Mouse (Mus musculus) stomach, embryonic 16.5 days (tissue): Measurements from ENCODE around the gene A730061H03Rik. TPM values are rescaled to one million over a fixed set of nuclear protein-coding genes. Genes with fewer than 3 reads are reported as not detected.

Experiments used
- ATAC-seq: fragments of 200-750 bp; cut with Nextera tagmentation; 2 replicates; pipeline ENCODE4 v1.8.0; 2017; ENCODE audit warnings: moderate number of reproducible peaks, moderate TSS enrichment; ENCODE audit not compliant: insufficient read depth, low FRiP score
- H3K27ac ChIP-seq: fragments of 300-500 bp; sonication (generic); 2 replicates; pipeline ENCODE4 v1.5.1; 2014; ENCODE audit warnings: low read length
- H3K27me3 ChIP-seq: fragments of 300-500 bp; sonication (generic); 2 replicates; pipeline ENCODE4 v1.6.1; 2014; ENCODE audit warnings: low read length, control low read depth, mixed read lengths; ENCODE audit not compliant: control insufficient read depth, insufficient read depth
- H3K36me3 ChIP-seq: fragments of 300-500 bp; sonication (generic); 2 replicates; pipeline ENCODE4 v1.6.1; 2014; ENCODE audit warnings: low read length; ENCODE audit not compliant: control insufficient read depth, insufficient read depth
- H3K4me1 ChIP-seq: fragments of 300-500 bp; sonication (generic); 2 replicates; pipeline ENCODE4 v1.6.1; 2014; ENCODE audit warnings: low read length, control low read depth, mixed read lengths; ENCODE audit not compliant: control insufficient read depth, insufficient read depth
- H3K4me2 ChIP-seq: fragments of 300-500 bp; sonication (generic); 2 replicates; pipeline ENCODE4 v1.6.1; 2014; ENCODE audit warnings: low read depth, low read length, mixed read lengths
- H3K4me3 ChIP-seq: fragments of 300-500 bp; sonication (generic); replicated peaks from 2 replicates; pipeline ENCODE4 v1.5.1; 2014; ENCODE audit warnings: mild to moderate bottlenecking, low read length
- H3K9ac ChIP-seq: fragments of 300-500 bp; sonication (generic); 2 replicates; pipeline ENCODE4 v1.6.1; 2014; ENCODE audit warnings: low read length
- H3K9me3 ChIP-seq: fragments of 300-500 bp; sonication (generic); replicated peaks from 2 replicates; pipeline ENCODE4 v1.6.1; 2016; ENCODE audit warnings: low read length, control low read depth; ENCODE audit not compliant: control insufficient read depth
- WGBS: fragments of 180-500 bp; shearing (Covaris S2); extraction: QIAGEN DNeasy Blood & Tissue Kit; methylation state at CpG from one replicate; pipeline ENCODE4 v1.1.7; 2014; 5-methylcytosine and 5-hydroxymethylcytosine counted together
- polyA plus RNA-seq: library from polyadenylated mRNA; unstranded; fragments of >200 nt; fragmentation: Nextera tagmentation; extraction: Ambion mirVana; gene quantifications from 2 replicates; pipeline ENCODE4 v1.2.1, GENCODE M21; 2015

Gene A730061H03Rik
- polyA plus RNA-seq, 1 experiment from 2014 or later: 1.2 TPM

DNA sequence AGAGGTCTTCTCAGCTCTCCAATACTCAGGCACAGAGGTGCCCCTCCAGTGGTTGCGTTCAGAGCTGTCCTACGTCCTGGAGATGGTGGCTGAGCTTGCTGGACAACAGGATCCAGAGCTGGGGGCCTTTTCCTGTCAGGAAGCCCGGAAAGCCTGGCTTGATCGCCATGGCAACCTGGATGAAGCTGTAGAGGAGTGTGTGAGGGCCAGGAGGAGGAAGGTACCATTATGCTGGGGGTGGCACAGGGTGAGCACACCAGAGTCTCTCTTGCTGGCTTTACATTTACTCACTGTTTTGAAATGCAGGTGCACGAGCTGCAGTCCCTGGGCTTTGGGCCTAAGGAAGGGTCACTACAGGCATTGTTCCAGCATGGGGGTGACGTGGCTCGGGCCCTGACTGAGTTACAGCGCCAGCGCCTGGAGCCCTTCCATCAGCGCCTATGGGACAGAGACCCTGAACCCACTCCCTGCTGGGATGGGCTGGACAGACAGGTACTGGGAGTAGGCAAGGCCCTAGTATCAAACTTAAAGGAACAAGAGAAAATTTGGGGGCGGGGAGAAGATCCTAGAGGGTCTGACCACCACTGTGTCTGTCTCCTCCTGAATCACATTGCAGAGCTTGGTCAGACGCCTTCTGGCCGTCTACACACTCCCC, 36.0 kb upstream of the A730061H03Rik start:
- no peak overlapping the region for H3K9ac ChIP-seq
- H3K36me3 ChIP-seq: peaks cover 24% of the 10 kb centered on the region
- no peak for ATAC-seq
- H3K27me3 ChIP-seq: no peaks in the 10 kb centered on the region
- no peak overlapping the region for H3K4me3 ChIP-seq
- H3K27ac ChIP-seq: no peak overlapping the region
- H3K9me3 ChIP-seq: no peaks in the 10 kb centered on the region
- WGBS: 78% methylated on average over 13 of the region's 13 CpGs
- peaks cover 14% of the 10 kb centered on the region for H3K4me1 ChIP-seq
- no peak overlapping the region for H3K4me2 ChIP-seq

DNA sequence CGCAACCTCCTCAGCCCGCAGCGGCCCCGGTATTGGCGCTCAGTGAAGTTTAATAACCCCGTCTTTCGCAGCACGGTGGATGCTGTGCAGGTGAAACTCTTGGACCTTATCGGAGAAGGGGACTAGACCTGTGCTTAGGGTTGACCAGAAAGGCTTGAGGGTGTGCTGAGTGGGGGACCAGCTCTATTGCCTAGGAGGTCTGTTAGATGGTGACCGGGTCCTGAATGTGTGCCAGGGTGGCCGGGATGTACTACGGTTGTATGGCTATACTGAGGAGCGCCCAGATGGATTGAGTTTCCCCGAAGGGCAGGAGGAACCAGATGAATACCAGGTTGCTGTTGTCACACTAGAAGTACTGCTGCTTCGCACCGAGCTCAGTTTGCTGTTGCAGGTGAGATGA, 32.0 kb upstream of the A730061H03Rik start:
- WGBS: 2% methylated on average over 16 of the region's 16 CpGs
- no peak for ATAC-seq

GRCm38 (mm10) chr14:55591331-55591891, 31.2 kb upstream of the A730061H03Rik start, which contains the start of gene Rnf31:
TSS of gene Rnf31 (plus strand) at chr14:55591708.
- no peaks in the 10 kb centered on the region for H3K9me3 ChIP-seq
- peak within 1 kb of the TSS; percentile 86 for H3K9ac ChIP-seq
- peak within 1 kb of the TSS; percentile 94 for H3K4me3 ChIP-seq
- H3K4me2 ChIP-seq: peak within 1 kb of the TSS; percentile 92
- no peaks in the 10 kb centered on the region for H3K27me3 ChIP-seq
- ATAC-seq: peak; percentile 90
- H3K27ac ChIP-seq: peak within 1 kb of the TSS; percentile 100
- WGBS: under 1% methylated on average over 33 of the region's 33 CpGs
- H3K4me1 ChIP-seq: peaks cover 22% of the 10 kb centered on the region
- H3K36me3 ChIP-seq: peaks cover 19% of the 10 kb centered on the region; the same call in 1 of the 2 replicates

More for the DNA sequence above, 32.0 kb upstream of the A730061H03Rik start:
- H3K4me2 ChIP-seq: peak overlapping the region; percentile 92
- no peaks in the 10 kb centered on the region for H3K9me3 ChIP-seq
- peak overlapping the region; percentile 100 for H3K27ac ChIP-seq
- peaks cover 21% of the 10 kb centered on the region; the same call in 1 of the 2 replicates for H3K36me3 ChIP-seq
- peak overlapping the region; percentile 94 for H3K4me3 ChIP-seq
- H3K27me3 ChIP-seq: no peaks in the 10 kb centered on the region
- peaks cover 22% of the 10 kb centered on the region for H3K4me1 ChIP-seq
- H3K9ac ChIP-seq: peak overlapping the region; percentile 86

GRCm38 (mm10) chr14:55590748-55591330, 30.6 kb upstream of the A730061H03Rik start, which contains the start of gene Psme2:
TSS of gene Psme2 (minus strand) at chr14:55591113.
- H3K9ac ChIP-seq: peak within 1 kb of the TSS; percentile 86
- peak; percentile 97 for ATAC-seq
- peaks cover 22% of the 10 kb centered on the region for H3K4me1 ChIP-seq
- peak within 1 kb of the TSS; percentile 94 for H3K4me3 ChIP-seq
- 2% methylated on average over 22 of the region's 22 CpGs for WGBS
- H3K9me3 ChIP-seq: no peaks in the 10 kb centered on the region
- H3K27ac ChIP-seq: peak within 1 kb of the TSS; percentile 100
- no peaks in the 10 kb centered on the region for H3K27me3 ChIP-seq
- H3K36me3 ChIP-seq: peaks cover 13% of the 10 kb centered on the region; the same call in 1 of the 2 replicates
- peak within 1 kb of the TSS; percentile 92 for H3K4me2 ChIP-seq

DNA sequence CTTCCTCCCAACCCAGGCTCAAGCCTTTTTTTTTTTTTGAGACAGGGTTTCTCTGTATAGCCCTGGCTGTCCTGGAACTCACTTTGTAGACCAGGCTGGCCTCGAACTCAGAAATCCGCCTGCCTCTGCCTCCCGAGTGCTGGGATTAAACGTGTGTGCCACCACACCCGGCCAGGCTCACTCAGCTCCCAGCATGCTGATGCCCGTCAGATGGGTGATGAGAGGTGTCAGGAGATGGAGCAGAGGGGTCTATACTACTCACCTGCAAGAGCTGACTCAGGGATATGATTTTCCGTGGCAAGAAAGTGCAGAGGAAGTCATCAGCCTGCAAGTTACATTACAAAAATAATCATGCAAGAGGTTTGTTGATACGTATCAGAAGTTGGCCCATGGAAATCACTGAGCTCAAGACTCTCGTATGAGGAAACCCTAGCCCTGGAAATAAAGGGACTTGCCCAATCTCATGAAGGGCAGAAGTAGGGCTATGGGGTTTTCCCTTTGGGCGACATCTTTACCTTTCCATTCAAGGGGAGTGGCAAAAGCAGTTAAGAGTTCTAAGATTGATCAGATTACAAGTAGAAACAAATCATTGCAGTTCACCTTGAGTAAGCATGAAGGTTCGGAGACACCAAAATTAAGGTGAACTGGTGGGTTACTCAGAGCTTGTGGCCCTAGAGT, 29.7 kb upstream of the A730061H03Rik start:
- H3K36me3 ChIP-seq: 0 out of 2 replicates have a peak, but pooled peaks cover 5% of the 10 kb centered on the region
- H3K9me3 ChIP-seq: no peaks in the 10 kb centered on the region
- H3K9ac ChIP-seq: peak overlapping the region; percentile 86
- no peaks in the 10 kb centered on the region for H3K27me3 ChIP-seq
- H3K4me3 ChIP-seq: peak overlapping the region; percentile 94
- H3K27ac ChIP-seq: no peak overlapping the region; the same call in 1 of the 2 replicates
- ATAC-seq: no peak
- peak overlapping the region; percentile 77 for H3K4me2 ChIP-seq
- peaks cover 29% of the 10 kb centered on the region for H3K4me1 ChIP-seq
- 75% methylated on average over 11 of the region's 11 CpGs for WGBS

DNA sequence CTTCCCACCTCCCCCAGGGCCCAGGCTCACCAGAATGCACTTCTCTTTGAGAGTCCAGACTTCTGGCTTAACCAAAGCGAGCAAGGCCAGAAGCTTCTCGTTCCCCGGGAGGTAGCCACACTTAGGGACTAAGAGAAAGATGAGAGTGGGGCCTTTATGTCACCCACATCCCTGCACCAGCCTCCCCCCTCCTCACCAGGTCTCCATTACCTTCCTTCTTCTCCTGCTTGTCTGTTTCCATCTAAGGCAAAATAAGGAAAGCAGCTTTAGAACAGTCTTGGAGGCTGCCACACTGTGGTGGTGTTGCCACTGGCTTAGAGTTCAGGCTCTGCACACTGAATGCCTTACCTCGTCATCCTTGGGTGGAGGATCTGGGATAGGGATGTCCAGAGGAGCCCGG, 29.1 kb upstream of the A730061H03Rik start:
- no peak overlapping the region for H3K9ac ChIP-seq
- H3K27me3 ChIP-seq: no peaks in the 10 kb centered on the region
- H3K4me3 ChIP-seq: no peak overlapping the region
- no peak overlapping the region for H3K27ac ChIP-seq
- H3K4me2 ChIP-seq: no peak overlapping the region
- H3K9me3 ChIP-seq: no peaks in the 10 kb centered on the region
- peaks cover 29% of the 10 kb centered on the region for H3K4me1 ChIP-seq
- WGBS: 90% methylated on average over 5 of the region's 5 CpGs
- ATAC-seq: no peak
- H3K36me3 ChIP-seq: 0 out of 2 replicates have a peak, but pooled peaks cover 4% of the 10 kb centered on the region

DNA sequence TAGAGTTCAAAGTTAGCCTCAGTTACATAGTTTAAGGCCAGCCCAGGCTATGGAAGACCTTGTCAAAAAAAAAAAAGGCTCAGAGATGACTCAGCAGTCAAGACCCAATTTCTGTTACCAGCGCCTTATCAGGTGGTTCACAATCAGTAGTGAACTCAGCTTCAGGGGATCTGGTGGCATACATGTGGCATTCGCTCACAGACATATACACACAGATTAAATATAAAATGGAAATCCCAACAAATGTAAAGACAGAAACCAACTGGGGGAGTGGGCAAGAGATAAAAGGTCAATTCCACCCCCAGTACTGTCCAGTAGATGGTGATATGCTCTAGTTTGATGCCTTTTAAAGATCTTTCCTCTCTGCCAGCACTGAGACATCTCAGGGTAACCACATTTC, 25.9 kb upstream of the A730061H03Rik start:
- H3K4me2 ChIP-seq: no peak overlapping the region
- peaks cover 15% of the 10 kb centered on the region for H3K4me1 ChIP-seq
- H3K27me3 ChIP-seq: no peaks in the 10 kb centered on the region
- peak overlapping the region; percentile 67; the same call in 1 of the 2 replicates for H3K27ac ChIP-seq
- no peak overlapping the region for H3K4me3 ChIP-seq
- 89% methylated on average over 2 of the region's 2 CpGs for WGBS
- H3K36me3 ChIP-seq: 0 out of 2 replicates have a peak, but pooled peaks cover 4% of the 10 kb centered on the region
- no peaks in the 10 kb centered on the region for H3K9me3 ChIP-seq
- H3K9ac ChIP-seq: no peak overlapping the region
- ATAC-seq: no peak

DNA sequence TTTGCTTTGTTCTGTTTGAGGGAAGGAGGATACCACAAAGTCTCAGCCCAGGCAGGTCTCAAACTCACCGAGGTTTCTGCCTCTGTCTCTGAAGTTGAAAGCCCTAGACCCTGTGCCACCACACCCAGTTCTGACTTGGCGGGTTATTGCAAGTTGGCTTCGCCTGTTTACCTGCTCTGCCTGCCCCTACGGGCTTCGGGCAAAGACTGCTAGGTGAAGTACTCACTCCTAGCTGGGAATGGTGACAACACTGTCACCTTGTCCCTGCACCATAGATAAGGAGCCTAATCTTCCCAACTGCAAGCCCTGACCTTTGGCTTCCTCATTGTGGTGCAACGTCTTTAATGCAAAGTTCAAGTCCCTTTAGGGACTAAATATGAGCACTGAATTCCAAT, 25.4 kb upstream of the A730061H03Rik start:
- 46% methylated on average over 6 of the region's 6 CpGs for WGBS
- Histone ChIP-seq H3K4me2 (peak overlapping the region; percentile 80), H3K9me3 (no peaks in the 10 kb centered on the region), H3K36me3 (peaks cover 7% of the 10 kb centered on the region; the same call in 1 of the 2 replicates), H3K27me3 (no peaks in the 10 kb centered on the region), H3K27ac (peak overlapping the region; percentile 67), H3K9ac (0 out of 2 replicates have a peak overlapping the region, but pooled peaks have one; percentile 18), H3K4me1 (peaks cover 15% of the 10 kb centered on the region), H3K4me3 (peak overlapping the region; percentile 63)
- ATAC-seq: peak; percentile 51
